Mouse (Mus musculus) megakaryocyte-erythroid progenitor cell, adult 5-6 weeks (primary cell): ENCODE data around the gene Sypl. TPM values are rescaled to one million over a fixed set of nuclear protein-coding genes. Genes with fewer than 3 reads are reported as not detected.

ENCODE experiments used
- ATAC-seq: replicated peaks from 2 replicates; pipeline ENCODE4 v1.8.0; 2016; ENCODE audit warnings: mild to moderate bottlenecking, inconsistent platforms; ENCODE audit not compliant: severe bottlenecking, poor library complexity, low FRiP score, low TSS enrichment
- total RNA-seq, 2 experiments: library from RNA; stranded (forward) in 1 of 2; stranded (reverse) in 1 of 2; fragments of 200-1000, 215-1000 nt in 1 of 2; fragments of >200 nt in 1 of 2; fragmentation: Nextera tagmentation in 1 of 2; gene quantifications; 2 replicates each; pipeline ENCODE4 v1.2.3; 2014 to 2017

The Sypl gene
- total RNA-seq (2014; fragmentation: Nextera tagmentation) (34.3 and 36.1 TPM in 2 replicates), total RNA-seq (2017) (33.3 and 53.2 TPM in 2 replicates)

GRCm38 (mm10) chr12:32953596-32954215, at the start of gene Sypl:
TSS of gene Sypl (plus strand) at chr12:32953891.
- peak; percentile 97 for ATAC-seq

- no peak for ATAC-seq
Measured at GRCm38 (mm10) chr12:32909686-32910085, 44.0 kb upstream of the Sypl start.

- peak; percentile 89 for ATAC-seq
Measured at GRCm38 (mm10) chr12:32910092-32910491, 43.6 kb upstream of the Sypl start.

GRCm38 (mm10) chr12:32910560-32911194, 43.0 kb upstream of the Sypl start:
- ATAC-seq = 0 out of 2 replicates have a peak, but pooled peaks have one; percentile 78

DNA sequence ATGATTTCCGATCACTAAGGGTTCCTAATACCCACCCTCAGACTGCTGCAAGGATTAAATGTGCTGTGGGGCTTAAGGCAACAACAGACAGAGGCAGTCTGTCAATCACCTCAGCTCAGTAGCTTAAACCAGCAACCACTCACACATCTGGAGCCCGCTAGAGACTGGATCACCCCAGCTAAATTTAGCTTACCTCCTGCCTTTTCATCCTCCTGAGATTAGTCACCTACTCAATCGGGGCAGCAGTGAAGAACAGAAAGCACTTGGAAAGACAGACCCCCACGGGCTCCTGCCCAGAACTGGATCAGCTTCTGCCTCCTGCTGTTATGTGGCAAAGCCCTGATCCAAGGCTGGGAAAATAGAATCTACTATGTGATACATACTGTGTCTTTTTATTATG, 42.1 kb upstream of the Sypl start:
- ATAC-seq = no peak

- no peak for ATAC-seq
Measured at GRCm38 (mm10) chr12:32912772-32913171, 40.9 kb upstream of the Sypl start.

- no peak for ATAC-seq
Measured at GRCm38 (mm10) chr12:32918683-32919082, 35.0 kb upstream of the Sypl start.

GRCm38 (mm10) chr12:32919091-32919490, 34.6 kb upstream of the Sypl start:
- no peak for ATAC-seq

DNA sequence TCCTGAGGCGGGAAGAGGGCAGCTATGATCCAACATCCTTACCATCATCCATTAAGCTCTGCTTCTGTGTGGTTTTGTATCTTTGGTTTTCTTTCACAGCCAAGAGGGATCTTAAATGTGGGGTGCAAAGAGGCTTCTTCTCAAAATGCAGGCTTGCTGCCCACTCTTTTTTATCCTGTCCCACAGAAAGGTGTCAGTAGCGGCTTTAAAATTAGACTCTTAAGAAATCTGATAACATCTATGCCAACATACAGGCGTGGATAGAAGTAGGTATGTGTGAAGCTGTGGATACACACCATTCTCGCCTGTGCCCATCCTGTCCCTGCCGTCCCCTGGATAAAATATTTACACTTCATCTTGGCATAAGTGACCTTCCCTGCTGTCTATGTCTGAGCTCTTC, 34.2 kb upstream of the Sypl start:
- no peak for ATAC-seq

DNA sequence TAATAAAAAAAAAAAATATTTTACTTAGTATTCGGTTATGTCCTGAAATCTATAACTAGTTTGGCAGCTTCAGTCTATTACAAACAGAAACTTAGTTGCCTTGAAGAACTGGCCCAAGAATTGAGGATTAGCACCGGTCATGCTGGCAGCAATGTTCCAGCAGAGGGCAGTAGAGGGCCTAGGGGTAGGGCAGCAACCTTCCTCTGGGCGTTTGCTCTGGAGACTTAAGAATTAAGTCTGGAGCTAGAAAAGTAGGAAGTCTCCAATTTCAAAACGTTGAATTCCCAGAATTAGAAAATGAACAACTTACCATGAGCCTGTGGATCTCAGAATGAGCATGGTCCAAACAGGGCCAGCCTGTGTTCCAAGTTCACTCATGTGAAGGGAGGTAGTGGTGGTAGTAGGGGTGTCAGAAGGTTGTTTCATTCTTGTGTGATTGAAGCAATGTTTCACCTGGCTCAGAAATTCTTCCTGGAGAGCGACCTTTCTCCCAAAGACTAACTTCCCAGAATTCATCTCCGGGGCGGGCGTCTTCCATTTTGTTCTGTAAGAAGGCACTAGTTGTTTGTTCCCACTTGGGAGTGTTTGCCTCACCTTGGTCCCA, 33.4 kb upstream of the Sypl start:
- ATAC-seq = peak; percentile 82

DNA sequence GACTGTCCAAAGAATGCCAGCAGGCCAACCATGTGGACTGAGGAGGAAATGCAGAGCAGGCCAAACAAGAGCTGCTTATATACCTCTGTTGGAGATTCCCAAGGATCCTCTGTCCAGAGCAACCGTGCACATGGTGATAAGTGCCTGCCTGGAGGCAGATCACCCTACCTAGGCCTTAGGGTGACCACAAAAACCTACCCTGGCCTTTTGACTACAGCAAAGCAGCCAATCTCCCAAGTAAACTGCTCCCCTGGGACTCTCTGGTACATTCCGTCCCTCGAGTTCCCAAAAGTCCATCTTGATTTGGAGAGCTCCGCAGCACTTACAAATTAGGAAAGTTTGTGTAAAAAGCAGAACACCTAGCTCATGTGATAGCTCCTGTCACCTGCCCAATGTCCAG, 32.6 kb upstream of the Sypl start:
- no peak for ATAC-seq

GRCm38 (mm10) chr12:32921532-32922131, 32.1 kb upstream of the Sypl start:
- ATAC-seq = no peak

DNA sequence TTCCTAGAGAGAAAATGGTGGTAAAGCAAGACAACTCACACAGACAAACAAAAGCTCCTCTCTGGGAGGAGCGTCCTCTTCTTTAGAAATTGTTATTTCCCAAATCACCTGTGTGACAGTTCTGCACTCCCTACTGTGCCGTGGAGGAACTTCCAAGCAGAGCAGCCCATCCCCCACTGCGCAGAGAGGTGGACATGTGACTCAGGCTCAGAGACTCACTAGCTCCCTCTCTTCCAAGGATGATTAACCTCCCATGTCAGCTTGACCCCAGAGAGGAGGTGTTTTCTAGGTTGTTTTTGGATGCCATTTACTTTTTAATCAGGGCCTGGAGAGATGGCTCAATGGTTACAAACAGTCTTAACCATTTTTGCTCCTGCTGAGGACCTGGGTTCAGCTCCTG, 29.4 kb upstream of the Sypl start:
- no peak for ATAC-seq

DNA sequence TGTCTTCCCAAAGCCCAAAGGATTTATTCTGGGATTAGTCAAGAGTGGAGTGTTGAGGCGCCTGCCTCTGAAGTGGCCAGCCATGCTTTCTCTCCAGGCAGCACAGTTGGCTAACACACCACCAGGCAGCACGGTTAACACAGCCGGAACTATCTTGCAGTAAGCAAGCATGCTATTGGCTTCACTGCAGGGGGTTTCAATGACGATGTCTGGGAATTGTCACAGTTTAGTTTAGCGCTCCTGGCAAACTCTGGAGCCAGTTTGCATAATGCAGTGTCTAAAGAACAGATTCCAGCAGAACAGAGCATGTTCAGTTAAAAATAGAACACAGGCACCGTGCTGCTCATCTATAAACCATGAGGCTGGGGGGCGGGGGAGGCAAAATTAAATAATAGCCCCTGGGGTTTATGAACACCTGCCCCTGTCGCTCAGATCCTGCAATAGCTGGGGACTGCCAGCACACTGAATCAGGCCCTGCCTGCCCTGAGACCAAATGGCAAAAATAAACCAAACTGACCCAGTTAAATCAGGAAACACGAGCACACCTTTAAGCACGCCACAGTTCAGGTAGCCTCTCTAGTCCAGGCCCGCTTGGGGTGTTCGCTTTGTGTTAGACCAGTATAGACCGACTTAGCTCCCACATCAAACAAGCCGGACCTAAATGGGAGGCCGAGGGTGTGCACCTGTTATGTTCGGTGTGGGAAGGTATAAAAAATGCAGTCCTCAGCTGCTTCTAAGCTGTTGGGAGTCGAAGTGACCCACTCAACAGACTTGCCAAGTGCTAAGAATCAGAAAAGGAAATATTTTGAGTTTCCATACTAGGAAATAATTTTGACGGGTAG, 27.1 kb upstream of the Sypl start:
- no peak for ATAC-seq

DNA sequence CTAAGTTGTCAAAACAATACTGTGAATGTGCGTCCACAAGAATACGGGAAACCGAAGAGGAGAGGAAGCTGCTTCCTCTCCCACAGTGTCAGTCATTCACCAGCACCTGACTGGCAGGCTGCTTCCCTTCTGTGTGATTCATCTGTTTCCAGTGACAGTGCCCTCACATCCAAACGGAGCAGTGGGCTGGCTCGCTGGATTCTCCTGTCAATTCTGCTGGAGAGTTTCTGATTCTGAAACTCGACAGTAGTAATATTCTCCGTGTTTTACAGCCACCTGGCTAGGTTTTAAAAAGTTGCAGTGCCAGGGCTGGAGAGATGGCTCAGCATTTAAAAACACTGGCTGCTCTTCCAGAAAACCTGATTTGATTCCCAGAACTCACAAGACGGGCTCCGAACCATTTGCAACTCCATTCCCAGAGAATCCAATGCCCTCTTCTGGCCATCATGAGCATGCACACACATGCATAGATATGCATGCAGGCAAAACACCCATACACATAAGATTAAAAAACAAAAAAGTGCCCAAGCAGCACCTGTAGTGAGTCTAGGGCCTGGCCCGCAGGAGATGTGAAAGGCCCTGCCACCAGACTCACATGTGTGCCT, 26.4 kb upstream of the Sypl start:
- no peak for ATAC-seq

DNA sequence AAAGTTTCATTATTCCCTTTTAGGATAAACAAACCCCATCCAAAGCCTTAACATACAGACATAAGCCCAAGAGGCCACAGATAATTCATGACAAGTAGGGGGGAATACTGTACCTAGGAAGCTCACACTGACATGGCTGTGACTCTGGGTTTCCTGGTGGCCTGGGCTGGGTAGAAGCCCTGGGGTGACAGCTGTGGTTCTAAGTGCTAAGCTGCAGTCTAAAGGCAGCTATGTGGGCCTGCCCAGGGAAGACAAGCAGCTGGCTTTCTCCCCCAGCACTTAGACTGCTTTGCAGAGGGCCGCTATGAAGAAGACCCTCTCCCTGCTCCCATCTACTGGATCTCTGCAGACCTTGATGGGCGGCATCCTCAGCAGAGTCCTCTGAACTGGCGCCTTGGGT, 25.5 kb upstream of the Sypl start:
- ATAC-seq = no peak

DNA sequence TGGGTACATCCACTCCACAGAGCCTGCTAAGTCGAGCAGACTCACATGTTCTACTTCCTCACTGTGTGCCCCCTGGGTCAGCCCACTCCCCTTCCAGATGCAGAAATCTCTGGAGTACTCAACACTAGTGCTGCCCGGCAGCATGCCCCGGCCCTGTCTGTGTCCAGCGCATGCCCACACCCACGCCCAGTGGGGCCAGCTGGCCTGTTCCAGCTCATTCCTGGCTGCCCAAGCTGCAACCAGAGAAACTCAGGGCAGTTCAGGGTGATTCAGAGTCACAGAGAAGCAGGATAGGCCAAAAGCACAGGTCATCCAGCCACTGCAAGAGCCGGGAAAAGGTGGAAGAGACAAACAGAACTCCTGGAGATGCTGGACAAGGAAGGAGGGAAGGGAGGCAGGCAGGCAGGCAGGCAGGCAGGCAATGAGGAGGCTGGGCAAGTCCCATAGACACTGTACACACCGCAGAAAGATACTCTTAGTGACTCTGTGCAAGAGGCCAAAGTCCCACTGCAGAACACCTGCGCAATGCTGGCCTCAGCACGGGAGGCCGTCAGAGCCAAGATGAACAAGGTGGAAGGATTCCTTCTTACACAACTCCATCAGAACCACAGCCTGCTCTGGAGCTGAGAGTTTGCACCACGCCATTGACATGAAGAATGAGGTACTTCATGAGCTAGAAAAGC, 23.7 kb upstream of the Sypl start:
- no peak for ATAC-seq

DNA sequence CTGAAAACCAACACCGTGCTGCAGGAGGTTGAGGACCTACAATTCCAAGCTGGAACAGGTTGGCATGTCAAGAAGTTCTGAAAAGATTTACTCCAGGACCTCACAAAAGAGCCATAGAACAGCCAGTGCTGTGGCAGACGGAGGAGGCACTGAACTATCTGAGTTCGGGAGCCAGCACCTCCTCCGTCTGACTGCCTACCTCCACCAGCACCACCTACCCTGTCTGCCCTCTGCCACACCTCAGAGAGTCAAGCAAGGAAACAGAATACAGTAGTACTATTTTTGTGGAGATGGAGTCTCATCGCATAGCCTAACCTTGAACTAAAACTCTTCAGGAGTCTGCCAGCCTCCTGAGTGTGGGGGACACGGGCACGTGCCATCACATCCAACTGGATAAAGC, 23.1 kb upstream of the Sypl start:
- ATAC-seq = no peak
